Mouse (Mus musculus): ENCODE results near the gene Cnp. TPM values are rescaled to one million over a fixed set of nuclear protein-coding genes. Genes with fewer than 3 reads are reported as not detected.
A peak's percentile ranks its signal among the peaks of the same experiment; 100 is the strongest.

The Cnp gene
- 20.2 and 21.9 TPM in 2 replicates for polyA plus RNA-seq (2015; fragmentation: Nextera tagmentation; extraction: Ambion mirVana)

DNA sequence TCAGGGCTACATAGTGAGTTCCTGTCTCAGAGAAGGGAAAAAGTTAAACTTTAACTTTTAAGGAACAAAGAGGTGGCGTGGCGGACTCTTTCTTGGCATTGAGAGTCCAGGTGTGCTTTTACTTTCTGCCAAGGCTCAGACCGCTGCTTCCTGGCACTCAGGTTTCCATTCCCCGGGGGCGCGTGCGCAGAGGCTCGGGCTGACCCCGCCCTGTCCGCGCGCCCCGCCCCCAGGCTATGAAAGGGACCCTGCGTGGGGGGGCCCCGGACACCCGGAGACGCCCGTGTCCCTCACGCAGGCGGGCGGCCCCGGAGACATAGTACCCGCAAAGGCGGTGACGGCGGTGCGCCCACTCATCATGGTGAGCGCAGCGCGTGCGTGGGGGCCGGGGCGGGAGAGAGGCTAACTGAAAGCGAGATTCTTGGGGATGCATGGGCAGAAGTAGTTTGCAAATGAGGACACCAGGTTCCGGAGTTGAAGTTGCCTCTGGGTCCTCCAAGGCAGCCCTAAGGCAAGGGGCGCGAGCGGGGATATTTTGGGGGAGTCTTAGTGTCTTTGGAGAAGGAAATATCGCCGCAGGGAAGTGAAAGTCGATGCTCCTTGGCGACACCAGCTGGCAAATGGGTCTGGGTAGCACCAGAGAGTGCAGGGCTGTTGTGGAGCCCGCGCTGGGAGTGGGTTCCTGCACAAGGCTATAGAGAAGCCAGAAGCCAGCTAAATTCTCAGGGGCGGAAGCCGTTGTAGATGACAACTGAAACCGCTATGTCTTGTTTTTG lies at the start of gene Cnp:
TSS of gene Cnp (plus strand) at position 197 of the 776 bp plus-strand sequence.
- H3K27ac ChIP-seq (ENCODE audit: low read depth), result peak within 1 kb of the TSS; percentile 75
- under 1% methylated on average over 47 of the region's 47 CpGs for WGBS (ENCODE audit: insufficient replicate concordance)
- H3K4me3 ChIP-seq (ENCODE audit: low read depth, low read length), result peak within 1 kb of the TSS; percentile 74
- no peaks in the 10 kb centered on the region for H3K9me3 ChIP-seq (ENCODE audit: low read length)
- H3K9ac ChIP-seq (replicated peaks), result peak within 1 kb of the TSS; percentile 63
- no peak for TF ChIP-seq EP300 (IDR thresholded peaks at IDR 0.05; ENCODE audit: low read depth)
- TF ChIP-seq CTCF (IDR thresholded peaks at IDR 0.05; ENCODE audit: low read depth), result no peak; the same call in 1 of the 2 replicates
- H3K36me3 ChIP-seq (replicated peaks; ENCODE audit: insufficient read depth, low read length), result peaks cover 7% of the 10 kb centered on the region
- H3K4me1 ChIP-seq (ENCODE audit: insufficient read depth), result peaks cover 19% of the 10 kb centered on the region
- H3K27me3 ChIP-seq (ENCODE audit: insufficient read depth, low read length), result no peaks in the 10 kb centered on the region
- ATAC-seq (peak; percentile 70), DNase-seq (peak; percentile 84)
- peak within 1 kb of the TSS; percentile 81 for H3K4me2 ChIP-seq (ENCODE audit: low read depth, low read length)

- TF ChIP-seq EP300 (IDR thresholded peaks at IDR 0.05; ENCODE audit: low read depth), result no peak
- TF ChIP-seq CTCF (IDR thresholded peaks at IDR 0.05; ENCODE audit: low read depth), result no peak
- no peak overlapping the region for H3K9ac ChIP-seq (replicated peaks)
- peaks cover 30% of the 10 kb centered on the region for H3K36me3 ChIP-seq (replicated peaks; ENCODE audit: insufficient read depth, low read length)
- H3K27ac ChIP-seq (ENCODE audit: low read depth), result peak overlapping the region; percentile 48; the same call in 1 of the 2 replicates
- peak overlapping the region; percentile 4; the same call in 1 of the 2 replicates for H3K4me3 ChIP-seq (ENCODE audit: low read depth, low read length)
- H3K4me2 ChIP-seq (ENCODE audit: low read depth, low read length), result peak overlapping the region; percentile 92
- no peaks in the 10 kb centered on the region for H3K9me3 ChIP-seq (ENCODE audit: low read length)
- H3K4me1 ChIP-seq (ENCODE audit: insufficient read depth), result peaks cover 37% of the 10 kb centered on the region
- DNase-seq (peak; percentile 22), ATAC-seq (no peak)
- H3K27me3 ChIP-seq (ENCODE audit: insufficient read depth, low read length), result no peaks in the 10 kb centered on the region
- 51% methylated on average over 11 of the region's 11 CpGs for WGBS (ENCODE audit: insufficient replicate concordance)
These were observed 49.6 kb upstream of the Cnp start for GRCm38 (mm10) chr11:100524987-100525630.

GRCm38 (mm10) chr11:100526052-100526816 lies 48.5 kb upstream of the Cnp start:
- peaks cover 37% of the 10 kb centered on the region for H3K4me1 ChIP-seq (ENCODE audit: insufficient read depth)
- H3K9ac ChIP-seq (replicated peaks), result peak overlapping the region; percentile 80
- H3K9me3 ChIP-seq (ENCODE audit: low read length), result no peaks in the 10 kb centered on the region
- no peak overlapping the region for H3K27ac ChIP-seq (ENCODE audit: low read depth)
- ATAC-seq (no peak), DNase-seq (no peak)
- H3K4me2 ChIP-seq (ENCODE audit: low read depth, low read length), result peak overlapping the region; percentile 92
- 35% methylated on average over 15 of the region's 15 CpGs for WGBS (ENCODE audit: insufficient replicate concordance)
- TF ChIP-seq CTCF (IDR thresholded peaks at IDR 0.05; ENCODE audit: low read depth) (no peak), EP300 (IDR thresholded peaks at IDR 0.05; ENCODE audit: low read depth) (no peak)
- no peaks in the 10 kb centered on the region for H3K27me3 ChIP-seq (ENCODE audit: insufficient read depth, low read length)
- H3K4me3 ChIP-seq (ENCODE audit: low read depth, low read length), result peak overlapping the region; percentile 81
- H3K36me3 ChIP-seq (replicated peaks; ENCODE audit: insufficient read depth, low read length), result peaks cover 22% of the 10 kb centered on the region

DNA sequence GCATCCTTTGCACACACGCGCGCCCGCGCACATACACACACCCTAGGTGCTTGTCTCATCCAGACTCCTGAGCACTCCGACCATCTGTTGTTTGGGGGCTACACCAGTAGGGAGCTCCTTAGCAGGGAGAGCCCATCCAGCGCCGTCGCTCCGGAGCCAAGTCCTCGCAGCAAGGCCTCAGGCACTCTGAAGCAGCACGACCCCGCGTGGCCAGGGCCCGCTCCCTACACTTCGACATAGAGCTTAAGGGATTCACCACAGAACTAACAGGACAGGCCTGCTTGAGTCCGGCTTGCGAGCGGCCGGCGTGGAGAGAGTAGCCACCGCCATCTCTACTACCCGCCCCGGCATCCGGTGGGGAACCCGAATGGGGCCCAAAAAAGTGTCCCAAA lies 47.6 kb upstream of the Cnp start:
- Histone ChIP-seq H3K36me3 (replicated peaks; ENCODE audit: insufficient read depth, low read length) (peaks cover 15% of the 10 kb centered on the region), H3K4me1 (ENCODE audit: insufficient read depth) (peaks cover 37% of the 10 kb centered on the region), H3K9me3 (ENCODE audit: low read length) (no peaks in the 10 kb centered on the region), H3K4me2 (ENCODE audit: low read depth, low read length) (peak overlapping the region; percentile 92), H3K27ac (ENCODE audit: low read depth) (peak overlapping the region; percentile 79), H3K4me3 (ENCODE audit: low read depth, low read length) (peak overlapping the region; percentile 81), H3K9ac (replicated peaks) (peak overlapping the region; percentile 80), H3K27me3 (ENCODE audit: insufficient read depth, low read length) (no peaks in the 10 kb centered on the region)
- no peak; the same call in none of the 2 replicates for ATAC-seq
- WGBS (ENCODE audit: insufficient replicate concordance), result under 1% methylated on average over 26 of the region's 26 CpGs
- DNase-seq, result peak; percentile 70
- TF ChIP-seq CTCF (IDR thresholded peaks at IDR 0.05; ENCODE audit: low read depth) (peak; percentile 48), EP300 (IDR thresholded peaks at IDR 0.05; ENCODE audit: low read depth) (no peak)

GRCm38 (mm10) chr11:100527458-100528374 lies 47.0 kb upstream of the Cnp start, which contains the start of gene Acly:
TSS of gene Acly (minus strand) at chr11:100528000.
- TF ChIP-seq EP300 (IDR thresholded peaks at IDR 0.05; ENCODE audit: low read depth) (no peak), CTCF (IDR thresholded peaks at IDR 0.05; ENCODE audit: low read depth) (no peak)
- H3K4me1 ChIP-seq (ENCODE audit: insufficient read depth), result peaks cover 37% of the 10 kb centered on the region
- peak within 1 kb of the TSS; percentile 80 for H3K9ac ChIP-seq (replicated peaks)
- no peaks in the 10 kb centered on the region for H3K27me3 ChIP-seq (ENCODE audit: insufficient read depth, low read length)
- WGBS (ENCODE audit: insufficient replicate concordance), result under 1% methylated on average over 51 of the region's 54 CpGs
- peak within 1 kb of the TSS; percentile 92 for H3K4me2 ChIP-seq (ENCODE audit: low read depth, low read length)
- peak within 1 kb of the TSS; percentile 81 for H3K4me3 ChIP-seq (ENCODE audit: low read depth, low read length)
- peaks cover 9% of the 10 kb centered on the region for H3K36me3 ChIP-seq (replicated peaks; ENCODE audit: insufficient read depth, low read length)
- H3K27ac ChIP-seq (ENCODE audit: low read depth), result peak within 1 kb of the TSS; percentile 79
- H3K9me3 ChIP-seq (ENCODE audit: low read length), result no peaks in the 10 kb centered on the region
- peak; percentile 99 for DNase-seq
- ATAC-seq, result peak; percentile 97
